Mouse (Mus musculus) neural tube, embryonic 15.5 days (tissue): ENCODE results near the gene Stard3. TPM values are rescaled to one million over a fixed set of nuclear protein-coding genes. Genes with fewer than 3 reads are reported as not detected.

Experiments used
- ATAC-seq: fragments of 200-750 bp; cut with Nextera tagmentation; 2 replicates; pipeline ENCODE4 v1.8.0; 2017; ENCODE audit warnings: mild to moderate bottlenecking, moderate TSS enrichment, moderate library complexity; ENCODE audit not compliant: low FRiP score
- H3K27ac ChIP-seq: fragments of 300-500 bp; sonication (generic); replicated peaks from 2 replicates; pipeline ENCODE4 v1.5.1; 2015; ENCODE audit warnings: mild to moderate bottlenecking, inconsistent platforms
- H3K27me3 ChIP-seq: fragments of 300-500 bp; sonication (generic); replicated peaks from 2 replicates; pipeline ENCODE4 v1.6.1; 2015; ENCODE audit warnings: inconsistent platforms
- H3K36me3 ChIP-seq: fragments of 300-500 bp; sonication (generic); 2 replicates; pipeline ENCODE4 v1.6.1; 2015; ENCODE audit warnings: inconsistent platforms
- H3K4me1 ChIP-seq: fragments of 300-500 bp; sonication (generic); 2 replicates; pipeline ENCODE4 v1.6.1; 2015; ENCODE audit warnings: inconsistent platforms
- H3K4me2 ChIP-seq: fragments of 300-500 bp; sonication (generic); 2 replicates; pipeline ENCODE4 v1.6.1; 2015; ENCODE audit warnings: inconsistent platforms, mild to moderate bottlenecking, moderate library complexity
- H3K4me3 ChIP-seq: fragments of 300-500 bp; sonication (generic); replicated peaks from 2 replicates; pipeline ENCODE4 v1.5.1; 2015; ENCODE audit warnings: mild to moderate bottlenecking, inconsistent platforms
- H3K9ac ChIP-seq: fragments of 300-500 bp; sonication (generic); replicated peaks from 2 replicates; pipeline ENCODE4 v1.6.1; 2015; ENCODE audit warnings: mild to moderate bottlenecking, inconsistent platforms
- H3K9me3 ChIP-seq: fragments of 300-500 bp; sonication (generic); replicated peaks from 2 replicates; pipeline ENCODE4 v1.6.1; 2016; ENCODE audit warnings: inconsistent platforms
- WGBS: fragments of 180-500 bp; shearing (Covaris S2); methylation state at CpG from one replicate; pipeline ENCODE4 v1.1.7; 2015; ENCODE audit warnings: mixed read lengths; 5-methylcytosine and 5-hydroxymethylcytosine counted together
- polyA plus RNA-seq: library from polyadenylated mRNA; unstranded; fragments of >200 nt; fragmentation: Nextera tagmentation; extraction: Ambion mirVana; gene quantifications from 2 replicates; pipeline ENCODE4 v1.2.1, GENCODE M21; 2015

Stard3 gene
- polyA plus RNA-seq, 1 experiment from 2014 or later = 31.6 TPM

DNA sequence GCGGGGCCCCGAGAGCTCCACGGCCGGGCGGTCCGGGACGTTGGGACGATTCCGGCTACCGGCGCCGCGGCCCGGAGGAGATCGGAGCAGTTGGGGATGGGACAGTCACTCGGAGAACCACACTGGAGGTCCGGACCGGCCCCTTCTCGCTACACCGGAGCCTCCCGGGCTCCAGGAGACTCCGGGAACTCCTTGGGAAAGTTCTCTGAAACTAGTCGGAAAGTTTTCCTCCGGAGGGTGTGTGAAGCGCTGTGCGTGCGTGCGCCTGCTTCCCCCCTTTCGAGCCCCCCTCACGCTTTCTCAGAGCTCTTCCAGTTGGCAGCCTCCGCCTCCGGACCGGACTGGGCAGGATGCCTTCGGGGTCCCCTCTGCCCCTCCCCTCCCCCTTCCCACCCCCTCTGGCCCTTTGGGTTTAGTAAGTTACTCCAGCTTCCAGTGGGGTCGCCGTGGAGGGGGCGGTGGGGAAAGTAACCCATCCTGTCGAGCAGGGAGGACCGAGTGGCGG lies 54.7 kb downstream of the Stard3 start:
- Histone ChIP-seq H3K9ac (peak overlapping the region; percentile 67), H3K4me3 (peak overlapping the region; percentile 51), H3K36me3 (no peaks in the 10 kb centered on the region), H3K9me3 (no peaks in the 10 kb centered on the region), H3K4me2 (peak overlapping the region; percentile 96), H3K27ac (peak overlapping the region; percentile 82), H3K27me3 (peaks cover 28% of the 10 kb centered on the region), H3K4me1 (peaks cover 30% of the 10 kb centered on the region)
- WGBS = under 1% methylated on average over 40 of the region's 40 CpGs
- peak; percentile 55 for ATAC-seq

DNA sequence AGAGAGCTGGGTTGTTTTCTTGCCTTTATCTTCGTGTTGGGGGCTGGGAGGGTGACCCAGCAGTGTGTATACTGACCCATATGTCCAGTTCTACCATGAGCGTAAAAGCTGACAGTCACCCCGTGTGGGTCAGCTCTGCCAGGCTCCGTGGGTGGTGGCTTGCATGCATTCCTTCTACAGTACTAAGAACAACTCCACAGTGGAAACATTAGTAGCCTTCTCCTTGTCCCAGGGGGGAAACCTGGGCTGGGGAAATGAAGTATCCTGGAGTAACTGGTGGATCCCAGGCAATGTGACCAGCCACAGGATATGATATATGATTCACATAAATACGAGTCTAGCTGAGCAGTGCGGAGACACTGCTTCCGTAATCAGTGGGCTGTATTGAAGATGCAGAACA lies 55.6 kb downstream of the Stard3 start:
- H3K9me3 ChIP-seq = no peaks in the 10 kb centered on the region
- H3K27ac ChIP-seq = 0 out of 2 replicates have a peak overlapping the region, but pooled peaks have one; percentile 82
- H3K27me3 ChIP-seq = peaks cover 28% of the 10 kb centered on the region
- ATAC-seq = no peak
- peak overlapping the region; percentile 51 for H3K4me3 ChIP-seq
- no peak overlapping the region for H3K9ac ChIP-seq
- peak overlapping the region; percentile 96 for H3K4me2 ChIP-seq
- H3K36me3 ChIP-seq = no peaks in the 10 kb centered on the region
- H3K4me1 ChIP-seq = peaks cover 30% of the 10 kb centered on the region
- WGBS = 11% methylated on average over 7 of the region's 7 CpGs

DNA sequence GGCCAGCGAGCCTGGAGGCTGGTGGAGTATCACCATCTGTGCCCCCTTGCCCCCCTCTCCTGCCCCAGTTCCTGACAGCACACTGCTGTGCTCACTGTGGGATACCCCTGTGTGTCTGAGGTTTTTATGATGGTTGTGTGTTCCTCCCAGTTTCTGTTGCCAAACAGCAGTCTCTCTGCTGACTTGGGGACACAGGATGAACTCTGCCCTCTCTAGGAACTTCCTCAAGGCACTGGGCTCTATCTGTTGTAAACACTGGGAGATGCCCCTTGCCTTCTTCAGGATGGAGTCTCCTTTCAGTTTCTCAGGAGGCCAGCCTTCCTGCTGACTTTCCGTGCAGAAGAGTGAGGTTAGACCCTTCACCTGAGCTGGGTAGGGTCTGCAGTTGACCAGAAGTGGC lies 56.0 kb downstream of the Stard3 start:
- Histone ChIP-seq H3K9me3 (no peaks in the 10 kb centered on the region), H3K27ac (no peak overlapping the region), H3K4me3 (no peak overlapping the region), H3K9ac (no peak overlapping the region), H3K36me3 (no peaks in the 10 kb centered on the region), H3K4me2 (peak overlapping the region; percentile 96), H3K4me1 (peaks cover 27% of the 10 kb centered on the region), H3K27me3 (peaks cover 28% of the 10 kb centered on the region)
- 19% methylated on average over 2 of the region's 2 CpGs for WGBS
- no peak for ATAC-seq

DNA sequence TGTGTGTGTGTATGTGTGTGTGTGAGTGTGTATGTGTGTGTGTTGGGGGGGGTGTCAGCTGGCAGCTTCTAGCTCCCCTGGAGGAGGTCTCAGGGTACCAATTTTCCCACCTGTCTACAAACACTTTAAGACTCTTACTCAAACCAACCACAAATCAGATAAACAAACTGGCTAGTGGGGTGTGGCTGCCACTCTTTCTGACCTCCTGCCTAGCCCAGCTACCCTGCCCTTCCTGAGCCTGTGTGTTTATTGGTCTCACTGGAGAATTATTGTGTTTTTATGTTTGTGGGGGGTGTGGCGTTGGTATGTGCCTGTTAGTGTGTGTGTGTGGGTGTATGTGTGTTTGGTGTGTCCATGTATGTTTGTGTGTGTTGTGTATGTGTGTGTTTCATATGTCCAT lies 58.9 kb downstream of the Stard3 start:
- Histone ChIP-seq H3K9ac (no peak overlapping the region), H3K9me3 (no peaks in the 10 kb centered on the region), H3K4me2 (no peak overlapping the region), H3K4me3 (no peak overlapping the region), H3K4me1 (peaks cover 25% of the 10 kb centered on the region), H3K27ac (no peak overlapping the region), H3K27me3 (peaks cover 10% of the 10 kb centered on the region), H3K36me3 (no peaks in the 10 kb centered on the region)
- WGBS = 93% methylated on average over 1 of the region's 1 CpGs
- ATAC-seq = no peak

DNA sequence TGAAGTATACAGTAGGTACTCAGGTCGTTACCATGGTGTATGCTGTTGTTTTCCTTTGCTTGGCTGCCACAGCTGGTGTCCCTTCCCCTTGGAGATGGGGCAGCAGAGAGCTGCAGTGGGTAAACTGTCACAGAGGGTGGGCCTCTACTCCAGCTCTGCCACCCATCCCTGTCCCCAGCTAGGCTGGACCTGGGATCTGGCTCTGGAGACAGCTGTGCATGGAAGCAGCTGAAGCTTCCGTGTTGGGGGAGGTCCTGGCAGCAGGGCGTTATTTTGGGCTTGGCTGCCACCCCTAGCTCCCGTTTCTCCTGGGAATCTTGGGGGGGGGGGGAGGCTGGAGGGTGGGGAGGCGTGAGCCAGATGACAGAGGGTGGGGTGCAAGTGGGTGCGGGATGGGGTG lies 60.1 kb downstream of the Stard3 start:
- ATAC-seq = no peak
- no peaks in the 10 kb centered on the region for H3K36me3 ChIP-seq
- no peaks in the 10 kb centered on the region for H3K9me3 ChIP-seq
- no peaks in the 10 kb centered on the region for H3K27me3 ChIP-seq
- H3K9ac ChIP-seq = no peak overlapping the region
- no peak overlapping the region for H3K4me2 ChIP-seq
- no peak overlapping the region for H3K4me3 ChIP-seq
- peaks cover 14% of the 10 kb centered on the region for H3K4me1 ChIP-seq
- H3K27ac ChIP-seq = no peak overlapping the region
- 70% methylated on average over 6 of the region's 6 CpGs for WGBS

DNA sequence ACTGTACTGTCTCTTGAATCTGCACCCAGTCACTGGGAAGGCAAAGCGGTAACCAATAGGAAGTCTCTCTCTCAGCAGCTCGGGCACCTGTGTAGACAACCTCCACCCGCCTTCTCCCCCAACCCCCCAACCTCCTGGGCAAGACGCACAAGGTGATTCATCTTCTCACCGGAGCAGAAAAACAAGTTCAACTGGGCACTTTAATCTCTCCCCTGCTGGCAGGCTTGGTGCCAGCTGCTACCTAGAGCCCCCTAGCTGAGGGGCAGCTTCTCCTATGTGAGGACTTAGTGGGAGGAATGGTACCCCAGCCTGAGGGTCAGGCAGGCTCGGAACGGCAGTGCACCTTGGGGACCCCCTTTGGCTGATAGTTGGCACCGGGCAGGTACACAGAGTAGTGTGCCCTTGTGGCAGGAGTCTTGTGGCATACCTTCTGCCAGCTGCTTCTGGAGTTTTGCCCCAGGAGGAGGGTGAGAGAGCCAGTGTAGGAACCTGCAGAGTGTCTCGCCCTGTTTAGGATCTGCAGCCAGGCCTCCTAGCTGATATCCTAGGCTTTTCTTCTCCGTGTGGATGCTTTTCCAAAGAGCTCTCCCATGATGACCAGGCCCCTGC lies 60.9 kb downstream of the Stard3 start:
- Histone ChIP-seq H3K9ac (no peak overlapping the region), H3K9me3 (no peaks in the 10 kb centered on the region), H3K27me3 (no peaks in the 10 kb centered on the region), H3K36me3 (no peaks in the 10 kb centered on the region), H3K4me2 (no peak overlapping the region), H3K27ac (no peak overlapping the region), H3K4me1 (peaks cover 6% of the 10 kb centered on the region), H3K4me3 (no peak overlapping the region)
- ATAC-seq = no peak
- 83% methylated on average over 10 of the region's 10 CpGs for WGBS

DNA sequence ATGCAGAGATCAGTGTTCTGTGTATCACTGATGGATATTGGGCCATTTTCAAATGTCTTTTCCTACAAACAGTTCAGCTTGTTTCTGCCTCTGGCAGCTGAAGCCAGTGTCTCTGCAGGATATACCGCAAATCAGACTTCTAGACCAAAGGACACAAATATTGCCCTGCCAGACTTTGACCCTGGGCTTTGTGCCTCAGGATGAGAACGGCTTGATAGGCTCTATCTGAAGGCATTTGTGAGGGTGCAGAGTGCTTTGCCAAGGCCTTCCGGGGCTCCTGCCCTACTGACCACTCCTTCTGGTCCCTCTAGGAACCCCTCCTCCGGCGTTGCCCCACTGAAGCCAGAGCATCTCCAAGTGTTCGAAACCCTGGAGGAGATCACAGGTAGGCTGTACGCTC lies 68.4 kb downstream of the Stard3 start:
- Histone ChIP-seq H3K4me3 (no peak overlapping the region), H3K27ac (no peak overlapping the region), H3K9me3 (no peaks in the 10 kb centered on the region), H3K4me2 (no peak overlapping the region), H3K9ac (no peak overlapping the region), H3K27me3 (no peaks in the 10 kb centered on the region), H3K36me3 (no peaks in the 10 kb centered on the region), H3K4me1 (no peaks in the 10 kb centered on the region)
- no peak for ATAC-seq
- 93% methylated on average over 7 of the region's 7 CpGs for WGBS

DNA sequence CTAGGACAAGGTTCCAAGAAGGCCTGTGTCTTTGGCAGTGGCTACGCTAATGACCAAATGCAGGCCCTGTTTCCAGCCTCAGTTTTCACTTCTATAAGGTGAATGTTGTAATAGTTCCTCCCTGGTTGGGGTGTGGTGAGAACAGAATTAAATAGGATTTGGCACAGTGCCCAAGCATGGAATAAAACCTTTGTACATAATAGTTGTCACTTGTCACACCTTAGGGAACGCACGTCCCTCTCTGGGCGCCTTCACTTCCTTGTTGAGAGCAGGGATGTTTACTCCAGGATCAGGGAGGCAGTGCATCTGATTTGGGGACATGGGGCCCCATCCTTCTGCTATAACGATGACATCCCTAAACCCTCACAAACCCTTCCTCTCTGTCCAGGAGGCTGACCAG lies 70.3 kb downstream of the Stard3 start:
- no peak overlapping the region for H3K27ac ChIP-seq
- no peaks in the 10 kb centered on the region for H3K27me3 ChIP-seq
- H3K4me1 ChIP-seq = no peaks in the 10 kb centered on the region
- no peaks in the 10 kb centered on the region for H3K36me3 ChIP-seq
- H3K9me3 ChIP-seq = no peaks in the 10 kb centered on the region
- H3K4me2 ChIP-seq = no peak overlapping the region
- no peak for ATAC-seq
- no peak overlapping the region for H3K9ac ChIP-seq
- no peak overlapping the region for H3K4me3 ChIP-seq
- 92% methylated on average over 5 of the region's 5 CpGs for WGBS

Other genes with a start within 250 kb of the Stard3 start
- gene Fbxl20, start 208.0 kb upstream of the Stard3 start, polyA plus RNA-seq = 21.1 and 23.0 TPM in 2 replicates
- gene Med1, start 165.1 kb upstream of the Stard3 start, polyA plus RNA-seq = 51.3 and 54.1 TPM in 2 replicates
- 7.1 and 7.2 TPM in 2 replicates for gene Cdk12, start 155.3 kb upstream of the Stard3 start, polyA plus RNA-seq
- gene Neurod2, start 28.7 kb upstream of the Stard3 start, polyA plus RNA-seq = 13.7 and 16.3 TPM in 2 replicates
- gene Ppp1r1b, start 10.0 kb upstream of the Stard3 start, polyA plus RNA-seq = 2.5 and 3.7 TPM in 2 replicates
- 1.4 and 1.7 TPM in 2 replicates for gene Tcap, start 25.4 kb downstream of the Stard3 start, polyA plus RNA-seq
- gene Pnmt, start 28.1 kb downstream of the Stard3 start, polyA plus RNA-seq = 2.2 and 2.9 TPM in 2 replicates
- gene Pgap3, start 42.1 kb downstream of the Stard3 start, polyA plus RNA-seq = 7.4 and 9.6 TPM in 2 replicates
- 7.3 and 9.4 TPM in 2 replicates for gene Erbb2, start 54.1 kb downstream of the Stard3 start, polyA plus RNA-seq
- 243 and 278 TPM in 2 replicates for gene Mien1, start 80.6 kb downstream of the Stard3 start, polyA plus RNA-seq
- gene Grb7, start 88.0 kb downstream of the Stard3 start, polyA plus RNA-seq = 1.1 and 8.3 TPM in 2 replicates
- gene Ikzf3, start 187.7 kb downstream of the Stard3 start, polyA plus RNA-seq = 0.18 and 1.3 TPM in 2 replicates
- 0.45 TPM in 1 of 2 replicates, not detected in the other for gene Zpbp2, start 192.7 kb downstream of the Stard3 start, polyA plus RNA-seq
- 92.9 and 99.8 TPM in 2 replicates for gene Ormdl3, start 229.0 kb downstream of the Stard3 start, polyA plus RNA-seq
- not detected in 2 replicates for gene Lrrc3c, start 239.9 kb downstream of the Stard3 start, polyA plus RNA-seq